Mouse (Mus musculus) lung, postnatal 10 days (tissue): ENCODE measurements around the gene Apoh.

Experiments
- DNase-seq: peaks from one replicate; pipeline ENCODE4 v3.0.0; 2021

Gene Apoh

DNA sequence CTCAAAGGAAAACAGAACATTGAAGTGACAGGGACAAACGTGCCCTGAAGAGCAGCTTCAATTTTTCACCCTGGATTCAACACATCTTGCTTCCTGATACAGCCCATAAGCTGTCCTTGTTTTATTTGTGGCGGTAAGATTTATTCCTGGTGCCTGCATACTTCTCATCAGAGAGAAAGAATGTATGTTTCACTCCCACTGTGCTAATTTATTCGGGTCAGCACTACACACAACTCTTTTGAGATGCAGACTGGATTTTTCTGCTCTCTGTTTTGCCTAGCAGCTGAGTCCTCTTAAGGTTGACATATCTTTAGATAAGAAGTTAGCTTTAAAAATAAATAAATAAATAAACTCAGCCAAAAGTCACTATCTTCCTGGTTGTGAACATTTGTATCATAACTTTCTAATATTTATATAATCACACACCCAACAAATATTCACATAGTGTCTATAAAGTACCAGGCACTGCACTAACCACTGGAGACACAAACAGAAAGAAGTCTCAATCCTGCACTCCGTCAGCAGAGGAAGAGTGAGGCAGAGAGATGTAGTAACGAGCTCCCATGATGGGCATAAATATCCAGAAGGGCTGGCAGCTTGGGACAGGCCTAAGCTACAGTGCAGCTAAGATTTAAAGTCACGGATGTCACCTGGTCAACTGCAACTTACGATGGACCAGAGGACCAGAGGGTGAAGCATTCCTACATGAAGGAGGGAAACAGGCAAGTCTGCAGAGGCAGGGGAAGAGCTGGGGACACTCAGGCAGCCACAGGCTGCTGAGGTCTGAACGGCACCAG is 9.4 kb upstream of the Apoh start:
- DNase-seq: no peak

DNA sequence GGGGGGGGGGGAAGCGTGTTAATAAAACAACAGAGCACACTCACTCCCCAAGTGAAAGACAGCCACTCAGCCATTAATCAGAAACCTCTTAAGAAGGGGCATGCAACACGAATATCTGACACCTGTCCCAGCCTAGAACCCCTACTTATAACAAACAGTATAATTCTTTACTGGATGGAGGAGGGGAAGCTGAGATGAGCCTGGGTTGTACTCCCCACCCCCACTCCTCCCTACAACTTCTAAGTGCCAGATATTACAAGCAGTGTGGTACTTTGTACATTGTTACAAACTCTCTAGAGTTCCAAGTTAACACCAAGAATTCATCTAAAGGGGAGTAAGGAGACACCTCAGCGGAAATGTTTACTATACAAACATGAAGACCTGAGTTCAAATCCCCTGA is 8.5 kb upstream of the Apoh start:
- DNase-seq: no peak

DNA sequence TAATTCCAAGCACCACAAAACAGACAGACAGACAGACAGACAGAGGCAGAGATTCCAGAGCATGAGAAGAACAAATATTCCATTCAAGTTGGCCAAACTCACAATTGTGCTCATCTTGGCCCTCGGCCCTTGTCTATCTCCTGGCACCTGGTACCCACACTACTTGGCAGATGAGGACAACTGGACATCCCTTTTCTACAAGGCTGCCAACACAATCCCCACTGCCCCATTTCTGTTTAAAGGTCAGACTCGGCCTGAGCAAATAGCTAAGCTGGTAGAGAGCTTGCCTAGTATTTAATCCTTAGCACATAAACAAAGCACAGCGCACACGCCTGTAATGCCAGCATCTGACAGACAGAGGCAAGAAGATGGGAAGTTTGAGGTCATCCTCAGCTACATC is 7.6 kb upstream of the Apoh start:
- no peak for DNase-seq

DNA sequence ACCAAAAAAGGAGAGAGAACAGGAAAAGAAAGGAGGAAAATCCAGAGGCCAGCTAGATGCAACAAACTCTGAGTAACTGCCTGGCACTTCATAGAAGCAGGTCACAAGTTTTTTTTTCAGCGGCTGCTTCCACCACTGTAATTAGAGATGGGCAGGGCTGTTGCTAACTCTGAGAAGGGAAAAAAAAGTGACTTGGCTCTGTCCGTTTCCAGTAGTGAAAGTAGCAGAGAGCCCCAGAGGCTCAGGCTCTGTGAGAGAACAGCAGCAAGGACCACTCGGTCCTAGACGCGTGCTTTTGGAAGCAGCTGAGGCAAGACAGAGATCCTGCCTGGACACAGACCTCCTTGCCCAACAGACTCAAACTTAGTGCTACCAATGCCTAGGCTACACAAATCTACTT is 6.7 kb upstream of the Apoh start:
- DNase-seq: peak; percentile 30

DNA sequence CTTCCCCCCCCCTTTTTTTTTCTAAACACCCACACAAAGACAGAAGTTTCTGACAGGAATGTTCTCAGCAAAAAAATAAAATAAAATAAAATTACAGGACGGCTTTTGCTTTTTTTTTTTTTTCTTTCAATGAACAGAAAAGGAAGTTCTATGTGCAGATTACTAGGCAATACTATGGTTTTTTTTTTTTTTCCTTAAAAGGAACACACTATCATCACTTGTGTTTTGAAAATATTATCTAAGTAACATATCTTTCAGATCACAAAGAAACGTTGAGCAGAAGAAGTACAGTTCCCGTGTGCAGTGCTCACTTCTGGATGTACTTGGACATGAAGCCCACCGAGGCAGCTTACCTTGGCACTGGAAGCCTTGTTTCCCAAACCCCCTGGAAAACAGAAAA is 2.9 kb upstream of the Apoh start:
- no peak for DNase-seq

DNA sequence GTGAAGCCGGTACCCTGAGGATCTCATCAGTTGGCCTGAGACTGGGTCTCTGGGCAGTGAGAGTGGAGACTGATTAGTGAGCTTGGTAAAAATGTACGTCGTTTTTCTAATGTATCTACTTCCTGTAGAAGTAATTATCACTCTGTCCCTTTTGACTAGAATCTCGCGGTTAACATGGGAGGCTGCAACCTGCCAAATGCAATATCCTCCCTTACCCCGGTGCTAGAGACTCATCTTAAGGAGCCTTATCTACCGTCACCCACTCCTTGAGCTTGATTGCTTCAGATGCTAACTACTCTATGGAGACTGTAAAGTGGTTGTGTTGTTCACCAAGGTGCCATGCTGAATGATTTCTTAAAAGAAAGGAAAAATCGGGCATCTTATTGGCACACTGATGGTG is 1.4 kb upstream of the Apoh start:
- no peak for DNase-seq

DNA sequence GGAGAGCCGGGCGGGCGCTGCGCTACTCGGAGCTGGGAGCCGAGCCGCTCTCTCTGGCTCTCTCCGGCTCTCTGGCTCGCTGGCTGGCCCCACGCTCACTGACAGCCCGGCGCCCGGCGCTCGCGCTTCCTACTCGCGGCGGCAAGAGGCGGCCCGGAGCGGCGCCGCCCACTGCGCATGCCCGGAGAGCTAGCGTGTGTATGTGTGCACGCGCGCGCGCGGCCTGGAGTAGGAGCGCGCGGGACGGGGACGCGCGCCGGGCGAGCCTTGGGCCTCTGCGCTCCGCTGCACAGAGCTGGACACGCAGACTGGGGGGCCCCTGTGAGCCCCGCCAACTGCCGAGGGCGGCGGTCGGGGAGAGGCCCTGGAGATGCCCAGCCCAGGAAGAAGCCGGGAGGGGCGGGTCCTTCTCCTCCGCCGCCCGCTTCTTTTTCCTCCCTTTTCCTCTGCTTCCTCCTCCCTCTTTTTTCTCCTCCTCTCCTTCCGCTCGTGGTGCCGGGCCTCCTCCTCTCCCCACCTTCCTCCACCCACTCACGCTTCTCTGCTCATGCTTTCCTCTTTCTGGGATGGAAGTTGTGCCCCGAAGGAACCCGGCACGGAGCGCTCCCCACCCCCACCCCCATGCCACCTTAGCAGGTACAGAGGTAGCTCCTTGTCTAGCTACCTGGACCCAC is 772 bp downstream of the Apoh start, which contains the start of gene Prkca:
Gene Prkca, minus strand, starts transcription at position 140 of the 674 bp plus-strand sequence.
- DNase-seq: peak; percentile 94

DNA sequence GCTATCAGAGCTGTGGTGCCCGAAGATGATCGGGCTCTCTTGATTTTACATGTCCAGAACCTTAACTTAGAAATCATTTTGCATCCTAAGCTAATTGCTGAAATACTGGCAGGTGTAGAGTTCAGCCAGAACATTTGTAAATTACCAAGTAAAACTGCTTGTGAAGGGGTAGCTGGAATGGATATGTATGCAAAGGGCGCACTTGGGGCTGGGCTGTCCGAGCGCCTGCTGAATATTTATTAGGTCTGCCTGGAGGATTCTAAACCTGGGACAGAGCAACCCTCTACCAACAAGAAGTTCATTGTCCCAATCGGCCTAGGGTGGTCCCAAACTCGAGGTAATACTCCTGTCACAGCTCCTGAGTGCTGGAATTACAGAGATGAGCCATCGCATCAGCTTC is 1.6 kb downstream of the Apoh start:
- no peak for DNase-seq

DNA sequence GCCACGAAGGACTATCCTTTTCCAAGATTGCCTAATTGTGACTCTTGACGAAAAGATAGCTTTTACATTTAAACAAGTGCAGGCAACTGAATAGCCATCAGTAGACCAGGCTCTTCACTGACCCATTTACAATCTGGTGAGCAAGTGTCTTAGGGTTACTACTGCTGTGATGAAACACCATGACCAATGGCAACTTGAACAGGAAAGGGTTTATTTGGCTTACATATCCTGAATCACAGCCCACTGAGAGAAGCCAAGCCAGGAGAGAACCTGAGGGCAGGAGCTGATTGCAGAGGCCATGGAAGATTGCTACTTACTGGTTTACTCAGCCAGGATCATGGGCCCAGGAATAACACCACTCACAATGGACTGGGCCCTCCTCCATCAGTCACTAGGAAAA is 2.2 kb downstream of the Apoh start:
- DNase-seq: no peak

DNA sequence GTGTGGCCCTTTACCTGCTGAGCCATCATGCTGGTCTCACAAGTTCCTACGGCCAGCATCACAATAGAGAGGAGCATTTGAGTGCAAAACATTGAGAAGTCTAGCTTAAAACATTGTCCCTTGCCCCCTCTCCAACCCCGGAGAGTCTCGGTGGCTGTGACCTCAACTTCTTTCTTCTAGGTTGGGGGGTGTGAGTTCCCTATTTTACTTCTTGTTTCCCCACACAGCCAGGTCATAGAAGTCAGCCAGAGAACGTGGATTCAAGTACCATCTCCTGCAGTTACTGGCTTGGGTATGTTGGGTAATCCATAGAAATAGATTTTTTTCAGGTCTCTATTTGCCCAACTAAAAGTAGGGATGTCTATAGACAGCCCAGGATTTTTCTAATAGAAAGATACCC is 7.6 kb downstream of the Apoh start:
- no peak for DNase-seq

DNA sequence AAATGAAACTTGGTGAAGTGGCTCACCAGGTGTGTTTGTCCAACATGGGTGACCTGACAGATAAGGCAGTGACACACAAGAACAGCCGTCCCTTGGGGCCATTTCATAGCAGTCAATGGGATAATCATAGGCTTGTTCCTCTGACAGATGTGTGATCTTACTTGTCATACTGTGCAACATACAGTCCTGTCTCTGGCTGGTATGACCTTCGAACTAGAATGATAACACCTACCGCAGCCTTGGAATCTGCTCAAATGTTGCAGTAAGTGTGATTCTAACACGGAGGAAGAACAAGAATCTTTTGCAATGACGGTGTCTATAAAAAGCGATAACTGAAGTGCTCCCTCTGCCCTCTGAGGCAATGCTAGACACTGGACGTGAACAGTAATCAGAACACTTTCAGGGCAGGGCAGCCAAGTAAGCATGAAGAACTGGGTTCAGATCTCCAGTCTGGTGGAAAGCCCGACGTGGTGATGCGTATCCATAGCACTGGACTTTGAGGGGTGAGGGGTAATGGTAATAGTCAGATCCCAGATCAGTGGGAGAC is 9.8 kb downstream of the Apoh start:
- DNase-seq: no peak

DNA sequence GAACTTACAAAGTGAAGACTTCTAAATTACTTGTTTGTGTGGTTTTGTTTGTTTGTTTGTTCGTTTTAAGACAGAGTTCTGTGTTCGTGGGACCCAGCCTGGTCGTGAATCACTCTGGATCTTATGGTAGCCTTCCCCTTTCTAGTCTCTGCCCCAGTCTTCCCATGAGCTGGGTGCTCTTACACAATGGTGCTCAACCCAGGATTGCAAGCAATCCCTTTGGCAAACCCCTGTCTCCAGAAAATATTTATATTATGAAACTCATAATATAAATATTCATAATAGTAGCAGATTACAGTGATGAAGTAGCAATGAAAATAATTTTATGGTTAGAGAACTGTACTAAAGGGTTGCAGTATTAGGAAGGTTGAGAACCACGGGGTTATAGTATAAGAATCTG is 12.9 kb downstream of the Apoh start:
- DNase-seq: no peak

DNA sequence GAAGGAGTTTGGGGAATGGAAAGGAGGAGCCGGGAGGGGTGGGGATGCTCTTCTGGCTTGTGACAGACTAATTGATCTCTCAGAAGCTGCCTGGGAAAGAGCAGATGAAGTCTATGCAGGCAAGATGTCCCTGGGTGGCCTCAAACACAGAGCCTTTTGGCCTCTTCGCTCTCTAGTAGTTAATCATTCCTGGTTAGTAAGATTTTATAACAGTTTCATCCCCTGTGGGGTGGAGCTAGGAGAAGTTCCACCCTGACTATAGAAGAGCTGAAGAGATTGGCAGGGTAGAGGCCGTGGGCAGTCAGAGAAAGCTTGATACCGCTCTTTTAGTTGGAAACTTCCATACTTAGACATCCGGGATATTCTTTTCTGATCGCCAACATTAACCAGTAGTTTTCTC is 15.8 kb downstream of the Apoh start:
- no peak for DNase-seq

DNA sequence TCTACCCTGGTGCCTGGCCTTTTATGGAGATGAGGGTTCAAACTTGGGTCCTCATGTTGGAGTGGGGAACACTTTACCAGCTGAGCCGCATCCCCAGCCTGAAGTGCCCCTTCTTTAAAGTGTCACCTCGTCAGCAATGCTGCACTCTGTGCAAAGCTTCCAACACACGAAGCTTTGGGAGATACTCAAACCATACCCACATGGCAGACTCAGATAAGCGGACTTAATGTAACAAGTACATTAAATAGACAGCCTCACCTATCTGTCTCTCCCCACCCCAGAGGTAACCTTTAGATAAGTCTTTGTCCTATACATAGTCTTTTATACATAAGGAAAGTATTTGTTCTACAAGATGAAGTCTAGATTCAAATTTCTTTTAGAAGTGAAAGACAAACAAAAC is 17.8 kb downstream of the Apoh start:
- no peak for DNase-seq

DNA sequence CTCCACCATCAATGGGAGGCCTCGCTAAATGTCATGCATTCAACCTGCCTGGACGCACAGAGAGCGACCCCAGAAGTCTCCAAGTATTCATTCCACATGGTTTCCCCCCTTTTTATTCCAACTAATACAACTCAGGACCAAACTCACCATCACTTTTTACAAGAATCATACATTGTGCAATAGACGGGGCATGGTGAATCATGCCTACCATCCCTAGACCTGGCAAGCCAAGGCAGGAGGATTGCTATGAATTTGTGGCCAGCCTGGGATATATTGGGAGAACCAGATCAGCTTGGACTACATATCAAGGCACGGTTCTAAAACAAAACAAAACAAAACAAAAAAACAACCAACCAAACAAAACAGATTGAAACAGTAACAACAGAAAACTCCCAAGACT is 19.8 kb downstream of the Apoh start:
- no peak for DNase-seq

DNA sequence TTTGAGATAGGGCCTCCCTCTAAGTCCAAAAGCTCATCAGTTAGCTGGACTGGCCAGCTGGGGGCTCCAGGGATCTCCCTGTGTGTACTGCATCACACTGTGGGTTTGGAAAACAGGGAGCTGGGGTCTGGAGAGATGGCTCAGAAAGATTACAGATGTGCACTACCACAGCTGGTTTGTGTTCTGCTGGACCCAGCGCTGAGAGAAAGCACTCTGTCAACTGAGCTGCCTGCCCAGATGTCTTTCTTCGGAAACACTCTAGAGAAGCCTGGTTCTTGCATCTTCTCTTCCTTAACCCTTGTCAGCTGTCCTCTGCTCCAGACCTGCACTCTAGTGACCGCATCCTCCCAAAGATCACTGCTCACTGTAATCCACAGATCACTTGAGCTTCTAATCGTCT is 20.8 kb downstream of the Apoh start:
- DNase-seq: peak; percentile 72

DNA sequence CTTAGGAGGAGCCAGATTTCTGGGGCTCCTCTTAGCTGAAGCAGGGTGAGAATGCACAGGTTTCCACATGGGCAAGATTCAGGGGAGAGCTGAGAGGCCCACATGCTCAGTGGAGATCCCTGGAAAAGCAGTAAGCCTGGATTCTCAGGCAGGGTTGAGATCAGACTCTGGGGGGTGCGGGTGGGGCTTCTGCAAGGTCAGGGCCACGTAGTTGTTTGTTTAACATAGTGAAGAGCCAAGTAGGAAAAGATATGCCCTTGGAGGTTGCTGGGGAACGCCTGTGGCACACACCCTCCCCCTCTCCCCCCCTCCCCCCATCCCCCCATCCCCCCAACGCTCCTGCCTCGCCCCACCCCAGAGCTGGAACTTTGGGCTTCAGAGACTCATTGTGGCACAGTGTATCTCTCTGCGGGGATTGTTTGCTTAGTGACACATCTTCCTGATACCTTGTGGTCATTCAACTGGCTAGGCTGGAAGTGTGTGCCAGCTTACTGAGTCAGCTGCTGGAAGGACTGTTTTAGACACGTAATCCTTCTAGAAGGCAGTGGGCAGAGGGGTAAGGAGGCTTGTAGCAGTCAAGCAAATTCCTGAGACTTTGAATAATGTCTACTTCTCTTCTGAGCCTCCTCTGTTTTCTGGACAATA is 21.9 kb downstream of the Apoh start:
- DNase-seq: peak; percentile 33

DNA sequence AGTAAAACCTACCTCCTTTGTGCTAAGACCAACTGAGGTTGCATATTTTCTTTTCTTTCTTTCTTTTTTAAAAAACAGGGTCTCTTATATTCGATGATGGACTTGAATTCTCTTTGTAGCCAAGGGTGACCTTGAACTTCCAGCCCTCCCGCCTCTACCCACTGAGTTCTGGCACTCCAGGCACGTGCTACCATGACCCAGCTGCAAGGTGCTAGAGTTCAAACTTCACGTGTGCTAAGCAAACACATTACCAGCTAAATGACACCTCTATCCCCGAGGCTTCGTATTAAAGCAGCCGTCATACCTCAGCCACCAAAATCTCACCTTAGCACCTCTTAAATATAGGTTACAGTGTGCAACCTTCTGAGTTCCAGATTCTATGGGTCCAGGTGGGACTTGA is 22.4 kb downstream of the Apoh start:
- DNase-seq: no peak

DNA sequence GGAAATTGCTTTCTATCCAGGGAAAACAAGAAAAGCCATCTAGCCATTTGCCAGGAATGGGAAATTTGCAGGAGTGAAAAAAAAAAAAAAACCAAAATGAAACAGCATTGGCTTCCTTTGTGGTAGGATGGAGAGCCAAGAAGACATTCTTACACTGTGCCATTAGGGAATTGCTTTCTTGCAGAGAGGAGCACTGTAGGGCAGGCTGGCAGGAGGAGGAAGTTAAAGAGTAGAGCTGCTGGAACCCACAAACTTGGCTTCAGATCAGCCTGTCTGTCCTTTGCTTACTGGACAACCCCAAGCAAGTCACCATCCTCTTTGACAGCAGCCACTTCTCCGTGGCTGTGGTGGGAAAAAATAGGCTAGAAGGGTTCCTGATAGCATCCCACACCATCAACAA is 23.9 kb downstream of the Apoh start:
- DNase-seq: no peak

DNA sequence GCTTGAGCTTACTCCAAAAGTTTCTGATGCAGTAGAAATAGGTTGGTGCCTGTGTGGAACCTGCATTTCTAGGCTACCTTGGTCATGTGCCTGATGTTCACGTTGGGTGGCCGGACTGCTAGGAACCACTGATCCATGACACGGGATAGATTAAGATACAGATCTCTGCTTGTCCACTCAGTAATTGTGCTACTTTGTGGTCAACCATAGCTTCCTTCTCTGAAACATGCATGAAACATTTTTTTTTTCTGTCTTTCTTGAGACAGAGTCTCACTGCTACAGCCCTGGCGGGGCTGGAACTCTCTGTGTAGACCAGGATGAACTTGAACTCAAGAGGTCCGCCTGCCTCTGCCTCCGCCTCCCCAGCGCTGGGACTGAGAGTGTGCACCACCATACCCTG is 33.7 kb downstream of the Apoh start:
- DNase-seq: no peak

DNA sequence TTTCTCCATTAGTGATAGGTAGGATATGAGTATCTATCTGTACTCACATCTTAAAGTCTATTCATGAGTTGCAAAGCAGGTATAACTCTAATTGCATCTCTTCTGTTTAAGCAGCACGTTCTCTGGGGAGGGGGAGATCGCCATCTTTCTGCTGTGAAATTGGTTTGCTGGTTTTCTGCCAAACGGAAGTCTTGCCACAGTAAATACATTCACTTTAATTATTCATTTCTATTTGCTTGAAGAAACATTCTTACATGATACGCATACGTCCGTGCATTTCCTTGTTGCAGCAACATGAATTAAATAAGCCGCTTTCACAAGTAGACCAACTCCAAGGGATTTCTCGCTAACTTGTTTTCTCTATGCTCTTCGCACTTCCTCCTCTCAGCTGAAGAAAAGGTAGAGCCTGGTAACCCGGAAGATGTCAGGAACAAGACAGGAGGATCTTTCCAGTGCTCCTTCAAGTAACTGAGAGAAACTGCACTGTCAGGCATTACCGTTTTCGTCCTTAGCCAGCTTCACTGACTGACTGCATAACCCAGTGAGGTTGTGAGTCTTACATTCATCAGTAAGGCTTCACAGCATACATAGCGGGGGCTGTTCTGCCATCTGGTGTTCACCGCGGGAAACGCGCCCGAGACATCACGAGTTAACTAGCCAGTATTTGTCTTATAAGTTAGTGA is 34.7 kb downstream of the Apoh start:
- DNase-seq: peak; percentile 82

DNA sequence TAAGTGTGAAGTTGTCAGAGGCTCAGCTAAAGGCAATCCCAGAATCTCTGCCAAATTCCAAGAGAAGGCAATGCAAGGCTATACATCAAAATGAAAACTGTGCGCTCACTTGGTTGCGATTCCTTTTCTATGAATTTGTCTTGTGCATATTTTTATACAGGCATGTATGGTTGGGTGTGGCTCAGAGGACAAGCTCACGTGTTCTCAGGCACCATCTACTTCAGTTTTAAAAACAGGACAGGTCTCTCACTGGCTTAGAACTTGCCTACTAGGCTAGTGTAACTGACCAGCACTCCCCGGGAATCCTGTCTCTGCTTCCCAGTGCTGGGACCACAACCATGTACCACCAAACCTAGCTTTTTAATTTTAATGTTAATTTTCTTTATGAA is 35.2 kb downstream of the Apoh start:
- DNase-seq: no peak

DNA sequence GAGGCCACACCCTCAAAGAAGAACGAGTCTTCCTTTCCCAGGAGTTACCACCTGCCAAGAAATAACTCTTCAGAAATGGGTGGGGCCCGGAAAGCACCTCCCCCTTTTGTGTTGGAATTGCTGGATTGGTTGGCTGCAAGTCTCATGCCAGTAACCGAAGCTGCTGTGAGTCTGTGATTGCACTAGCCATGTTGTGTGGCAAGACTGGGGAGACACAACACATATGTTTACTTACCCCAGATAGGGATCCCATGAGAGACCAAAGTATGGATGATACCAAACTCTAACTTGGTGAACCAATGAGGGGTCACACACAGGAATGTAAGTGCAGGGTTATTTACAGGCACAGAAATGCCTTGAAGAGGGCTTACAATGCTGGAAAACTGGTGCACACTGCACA is 39.5 kb downstream of the Apoh start:
- DNase-seq: no peak
